ENCODE assay signal across 21 mouse cellular contexts in genomic region chr12:108097643-108098042, GRCm38 (mm10).
"Had no signal": no experiment of that assay in that cellular context is flagged by ENCODE, and none has a peak within 500 bp of the region (broad histone marks: within the 10 kb centered on the region; RNA-seq: fewer than 3 reads in every experiment).

No protein-coding gene starts in this region.

- DNase-seq: gastrocnemius, adult 2 months; gastrocnemius, postnatal 25 days; heart, postnatal 4 days; kidney, adult 18-20 months; kidney, adult 8-10 months; kidney, postnatal 25 days; liver; liver, embryonic 13.5 days had no signal

- H3K27me3 ChIP-seq: hindbrain, embryonic 12.5 days; intestine, embryonic 15.5 days; liver, embryonic 13.5 days; liver, embryonic 15.5 days had no signal

- H3K36me3 ChIP-seq: heart, embryonic 10.5 days; heart, embryonic 12.5 days; hindbrain, embryonic 10.5 days; hindbrain, embryonic 12.5 days; intestine, embryonic 15.5 days; limb, embryonic 10.5 days; limb, embryonic 12.5 days; liver, embryonic 13.5 days; liver, embryonic 15.5 days had no signal

- H3K4me3 ChIP-seq: gastrocnemius, adult 2 months; heart, embryonic 10.5 days; heart, embryonic 12.5 days; hindbrain, embryonic 10.5 days; hindbrain, embryonic 12.5 days; intestine, embryonic 15.5 days; layer of hippocampus, adult 2 months; left cerebral cortex, adult 2 months; limb, embryonic 10.5 days; limb, embryonic 12.5 days; liver, embryonic 13.5 days; liver, embryonic 15.5 days had no signal

- H3K9me3 ChIP-seq: heart, embryonic 10.5 days; heart, embryonic 12.5 days; hindbrain, embryonic 10.5 days; hindbrain, embryonic 12.5 days; intestine, embryonic 15.5 days; limb, embryonic 10.5 days; limb, embryonic 12.5 days; liver, embryonic 13.5 days; liver, embryonic 15.5 days had no signal

- H3K4me1 ChIP-seq: liver, embryonic 13.5 days; liver, embryonic 15.5 days had no signal

- H3K27ac ChIP-seq: gastrocnemius, adult 2 months; heart, embryonic 10.5 days; hindbrain, embryonic 10.5 days; hindbrain, embryonic 12.5 days; hindbrain, embryonic 14.5 days; intestine, embryonic 15.5 days; layer of hippocampus, adult 2 months; left cerebral cortex, adult 2 months; liver, embryonic 13.5 days; liver, embryonic 15.5 days had no signal

- ATAC-seq: hindbrain, embryonic 16.5 days; intestine, embryonic 15.5 days; intestine, postnatal 0 days had no signal
